Mouse (Mus musculus) lung, embryonic 14.5 days (tissue): Measurements from ENCODE around the gene Ivns1abp. TPM values are rescaled to one million over a fixed set of nuclear protein-coding genes. Genes with fewer than 3 reads are reported as not detected.
A peak's percentile ranks its signal among the peaks of the same experiment; 100 is the strongest.
"Not testable (repeated sequence)": the region's sequence is repeated elsewhere in the genome, so short reads cannot be mapped to it uniquely, and the experiment has no call there.

ENCODE experiments used
- ATAC-seq: fragments of 200-750 bp; cut with Nextera tagmentation; 2 replicates; pipeline ENCODE4 v1.8.0; 2017; ENCODE audit warnings: mild to moderate bottlenecking, moderate TSS enrichment, moderate library complexity; ENCODE audit not compliant: insufficient read depth
- DNase-seq: peaks from one replicate; pipeline ENCODE4 v3.0.0-alpha.2; 2015
- H3K27ac ChIP-seq: fragments of 300-500 bp; sonication (generic); 2 replicates; pipeline ENCODE4 v1.5.1; 2014; ENCODE audit warnings: low read depth, mild to moderate bottlenecking, moderate library complexity
- H3K27me3 ChIP-seq: fragments of 300-500 bp; sonication (generic); 2 replicates; pipeline ENCODE4 v1.6.1; 2014; ENCODE audit warnings: low read length, control low read depth; ENCODE audit not compliant: insufficient read depth
- H3K36me3 ChIP-seq: fragments of 300-500 bp; sonication (generic); 2 replicates; pipeline ENCODE4 v1.6.1; 2014; ENCODE audit warnings: control low read depth; ENCODE audit not compliant: insufficient read depth
- H3K4me1 ChIP-seq: fragments of 300-500 bp; sonication (generic); 2 replicates; pipeline ENCODE4 v1.6.1; 2014; ENCODE audit warnings: antibody characterized with exemption, control low read depth; ENCODE audit not compliant: insufficient read depth
- H3K4me2 ChIP-seq: fragments of 300-500 bp; sonication (generic); 2 replicates; pipeline ENCODE4 v1.6.1; 2014; ENCODE audit warnings: mild to moderate bottlenecking
- H3K4me3 ChIP-seq: fragments of 300-500 bp; sonication (generic); 2 replicates; pipeline ENCODE4 v1.5.1; 2014; ENCODE audit warnings: low read depth, low read length
- H3K9ac ChIP-seq: fragments of 300-500 bp; sonication (generic); 2 replicates; pipeline ENCODE4 v1.6.1; 2014
- H3K9me3 ChIP-seq: fragments of 300-500 bp; sonication (generic); 2 replicates; pipeline ENCODE4 v1.6.1; 2016; ENCODE audit warnings: low read depth, low read length, control low read depth
- CTCF ChIP-seq: IDR thresholded peaks from 2 replicates; pipeline ENCODE4 v1.5.1; 2016; ENCODE audit warnings: antibody characterized with exemption, low read depth
- WGBS: fragments of 180-500 bp; shearing (Covaris S2); extraction: QIAGEN DNeasy Blood & Tissue Kit; methylation state at CpG from one replicate; pipeline ENCODE4 v1.1.7; 2014; 5-methylcytosine and 5-hydroxymethylcytosine counted together
- polyA plus RNA-seq: library from polyadenylated mRNA; unstranded; fragments of >200 nt; fragmentation: Nextera tagmentation; extraction: Ambion mirVana; gene quantifications from 2 replicates; pipeline ENCODE4 v1.2.1, GENCODE M21; 2014

Ivns1abp gene
- polyA plus RNA-seq, 1 experiment from 2014 or later: 268 TPM

DNA sequence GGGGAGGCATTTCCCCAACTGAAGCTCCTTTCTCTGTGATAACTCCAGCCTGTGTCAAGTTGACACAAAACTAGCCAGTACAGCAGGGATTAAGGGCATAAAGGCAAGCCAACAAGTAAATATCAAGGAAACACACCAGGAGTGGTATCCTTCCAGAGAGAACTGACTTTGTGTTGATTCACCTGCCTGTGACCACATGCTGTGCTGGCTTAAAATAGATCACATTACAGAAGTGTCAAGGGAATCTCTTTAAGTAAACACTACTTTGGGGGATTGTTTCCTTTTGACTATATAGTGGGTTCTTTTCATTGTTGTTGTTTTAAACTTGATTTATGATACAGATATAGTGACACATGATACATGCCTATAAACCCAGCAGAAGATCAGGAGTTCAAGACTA is 41.0 kb upstream of the Ivns1abp start:
- ATAC-seq (no peak), DNase-seq (no peak)
- no peak for TF ChIP-seq CTCF
- no peaks in the 10 kb centered on the region for H3K27me3 ChIP-seq
- no peak overlapping the region for H3K4me3 ChIP-seq
- no peak overlapping the region for H3K9ac ChIP-seq
- H3K27ac ChIP-seq: no peak overlapping the region
- H3K4me1 ChIP-seq: no peaks in the 10 kb centered on the region; the same call in 1 of the 2 replicates
- no peaks in the 10 kb centered on the region for H3K9me3 ChIP-seq
- H3K4me2 ChIP-seq: no peak overlapping the region
- H3K36me3 ChIP-seq: no peaks in the 10 kb centered on the region

DNA sequence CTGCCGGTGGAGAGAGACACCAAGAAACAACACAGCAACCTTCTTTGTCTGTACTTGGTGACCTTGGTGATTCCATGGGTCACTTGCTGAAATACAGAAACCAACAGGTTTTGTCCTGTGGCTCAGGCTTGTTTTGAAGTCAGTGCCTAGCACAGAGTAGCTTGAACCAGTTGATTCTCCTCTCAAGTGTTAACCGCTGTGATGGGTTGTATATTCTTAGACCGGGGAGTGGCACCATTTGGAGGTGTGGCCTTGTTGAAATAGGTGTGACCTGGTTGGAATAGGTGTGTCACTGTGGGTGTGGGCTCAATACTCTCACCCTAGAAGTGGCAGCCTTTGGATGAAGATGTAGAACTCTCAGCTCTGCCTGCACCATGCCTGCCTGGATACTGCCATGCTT is 39.3 kb upstream of the Ivns1abp start:
- not testable (repeated sequence) for H3K4me2 ChIP-seq, H3K9me3 ChIP-seq, H3K4me3 ChIP-seq, ATAC-seq, H3K36me3 ChIP-seq, DNase-seq, H3K27ac ChIP-seq, H3K4me1 ChIP-seq, H3K9ac ChIP-seq, H3K27me3 ChIP-seq
- WGBS: 84% methylated on average over 3 of the region's 3 CpGs

DNA sequence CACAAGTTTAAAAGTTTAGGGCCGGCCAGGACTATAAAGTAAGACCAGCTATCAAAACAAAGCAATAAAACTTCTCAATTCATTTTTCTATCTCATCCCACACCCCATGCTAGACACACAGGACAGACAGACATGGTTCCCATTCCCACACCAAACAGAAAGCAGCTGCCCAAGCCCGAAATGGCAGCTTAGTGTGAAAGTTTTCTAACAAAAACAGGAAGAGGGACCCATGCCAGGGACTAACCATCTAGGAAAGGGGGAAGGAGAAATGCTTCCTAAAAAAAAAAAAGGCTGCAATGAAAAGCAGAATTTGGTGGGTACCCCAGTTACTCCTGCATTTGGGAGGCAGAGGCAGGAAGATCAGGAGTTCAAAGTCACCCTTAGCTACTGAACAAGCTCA is 37.2 kb upstream of the Ivns1abp start:
- WGBS: 54% methylated on average over 2 of the region's 2 CpGs
- H3K4me3 ChIP-seq: no peak overlapping the region
- no peaks in the 10 kb centered on the region for H3K36me3 ChIP-seq
- DNase-seq: peak; percentile 29
- H3K9me3 ChIP-seq: no peaks in the 10 kb centered on the region
- no peak overlapping the region for H3K27ac ChIP-seq
- no peak for TF ChIP-seq CTCF
- H3K4me1 ChIP-seq: no peaks in the 10 kb centered on the region; the same call in 1 of the 2 replicates
- H3K9ac ChIP-seq: no peak overlapping the region
- no peaks in the 10 kb centered on the region for H3K27me3 ChIP-seq
- no peak for ATAC-seq
- no peak overlapping the region for H3K4me2 ChIP-seq

DNA sequence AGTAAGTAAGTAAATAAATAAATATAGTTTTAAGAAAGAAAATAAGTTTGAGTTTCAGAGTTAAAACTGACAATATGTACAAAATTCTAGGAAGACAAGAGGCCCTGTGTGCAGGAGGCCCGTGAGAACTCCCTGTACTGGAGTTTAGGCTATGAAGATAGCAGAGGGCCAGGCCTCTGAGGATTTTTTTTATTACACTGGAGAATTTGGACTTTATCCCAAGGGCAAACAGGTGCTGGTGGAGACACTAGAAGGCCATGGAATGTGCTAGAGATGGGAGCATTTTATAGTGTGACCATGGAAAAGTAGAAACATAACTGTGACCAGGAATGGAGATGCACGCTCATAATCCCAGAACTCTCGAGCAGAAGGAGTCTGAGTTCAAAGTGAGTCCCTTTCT is 36.5 kb upstream of the Ivns1abp start:
- H3K27me3 ChIP-seq: no peaks in the 10 kb centered on the region
- H3K4me3 ChIP-seq: no peak overlapping the region
- no peak for TF ChIP-seq CTCF
- H3K9ac ChIP-seq: no peak overlapping the region
- no peak overlapping the region for H3K27ac ChIP-seq
- no peaks in the 10 kb centered on the region for H3K9me3 ChIP-seq
- no peaks in the 10 kb centered on the region for H3K36me3 ChIP-seq
- no peaks in the 10 kb centered on the region; the same call in 1 of the 2 replicates for H3K4me1 ChIP-seq
- H3K4me2 ChIP-seq: no peak overlapping the region
- no peak for ATAC-seq
- WGBS: 83% methylated on average over 3 of the region's 3 CpGs
- DNase-seq: no peak

DNA sequence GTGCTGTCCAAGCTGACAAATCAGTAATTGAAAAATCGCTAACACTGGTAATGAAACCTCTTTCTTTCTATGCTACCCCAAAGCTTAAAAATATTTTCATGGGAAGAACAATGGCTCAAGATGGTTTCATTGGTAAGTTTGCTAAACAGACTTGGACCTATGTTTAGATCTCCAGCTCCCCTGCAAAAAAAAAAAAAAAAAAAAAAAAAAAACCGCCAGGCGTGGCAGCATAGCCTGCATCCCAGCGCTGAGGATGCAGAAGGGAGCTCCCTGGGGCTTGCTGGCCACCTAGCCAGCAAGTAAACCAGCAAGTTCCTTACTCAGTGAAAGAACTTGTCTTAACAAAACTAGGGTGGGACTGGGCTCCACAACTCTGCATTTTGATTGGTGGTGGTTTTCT is 35.8 kb upstream of the Ivns1abp start:
- Histone ChIP-seq H3K36me3 (no peaks in the 10 kb centered on the region), H3K27me3 (no peaks in the 10 kb centered on the region), H3K4me3 (no peak overlapping the region), H3K4me2 (no peak overlapping the region), H3K27ac (no peak overlapping the region), H3K4me1 (no peaks in the 10 kb centered on the region; the same call in 1 of the 2 replicates), H3K9me3 (no peaks in the 10 kb centered on the region), H3K9ac (no peak overlapping the region)
- WGBS: 35% methylated on average over 4 of the region's 4 CpGs
- no peak for TF ChIP-seq CTCF
- no peak for ATAC-seq
- no peak for DNase-seq

DNA sequence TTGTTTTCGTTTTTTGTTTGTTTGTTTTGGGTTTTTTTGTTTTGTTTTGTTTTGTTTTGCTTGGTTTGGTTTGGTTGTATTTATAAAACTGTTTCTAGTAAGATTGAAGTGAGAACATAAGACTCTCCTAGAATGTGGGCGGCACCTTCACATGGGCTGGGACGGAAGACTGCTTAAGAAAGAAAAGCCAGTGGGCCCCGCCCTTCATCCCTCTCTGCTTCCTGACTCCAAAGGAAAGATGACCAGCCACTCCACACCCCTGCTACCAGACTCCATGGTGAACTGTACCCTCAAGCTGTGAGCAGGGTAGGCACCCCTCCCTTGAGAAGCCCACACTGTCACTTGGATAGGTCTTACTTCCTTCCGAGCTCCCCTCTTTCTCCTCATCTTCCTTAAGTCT is 33.8 kb upstream of the Ivns1abp start:
- TF ChIP-seq CTCF: no peak
- Histone ChIP-seq H3K4me3 (no peak overlapping the region), H3K9me3 (no peaks in the 10 kb centered on the region), H3K27me3 (no peaks in the 10 kb centered on the region), H3K27ac (no peak overlapping the region), H3K4me2 (no peak overlapping the region), H3K9ac (no peak overlapping the region), H3K4me1 (no peaks in the 10 kb centered on the region; the same call in 1 of the 2 replicates), H3K36me3 (no peaks in the 10 kb centered on the region)
- WGBS: 69% methylated on average over 5 of the region's 5 CpGs
- no peak for DNase-seq
- no peak for ATAC-seq

DNA sequence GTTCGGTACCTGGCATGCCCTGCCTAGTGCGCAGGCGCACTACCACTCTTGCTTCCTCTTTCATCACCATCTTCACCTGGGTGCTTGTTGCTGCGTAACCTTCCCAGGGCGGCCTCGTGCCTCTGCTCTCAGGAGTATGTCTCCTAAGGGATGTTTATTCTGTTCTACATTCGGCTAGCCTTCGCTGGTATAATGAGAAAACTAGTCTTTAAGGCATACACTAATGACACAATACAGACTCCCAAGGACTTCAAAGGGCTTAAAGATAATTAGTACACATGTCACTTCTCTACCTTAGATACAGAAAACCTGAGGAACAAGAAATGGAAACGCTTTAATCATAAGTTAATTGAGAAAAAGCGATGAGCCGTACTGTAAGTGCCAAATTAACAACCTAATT is 32.9 kb upstream of the Ivns1abp start:
- ATAC-seq: no peak
- DNase-seq: no peak
- H3K4me3 ChIP-seq: no peak overlapping the region
- H3K27ac ChIP-seq: no peak overlapping the region
- no peaks in the 10 kb centered on the region; the same call in 1 of the 2 replicates for H3K4me1 ChIP-seq
- no peaks in the 10 kb centered on the region for H3K36me3 ChIP-seq
- no peak for TF ChIP-seq CTCF
- no peaks in the 10 kb centered on the region for H3K27me3 ChIP-seq
- no peak overlapping the region for H3K9ac ChIP-seq
- H3K9me3 ChIP-seq: no peaks in the 10 kb centered on the region
- no peak overlapping the region for H3K4me2 ChIP-seq
- 85% methylated on average over 11 of the region's 11 CpGs for WGBS

DNA sequence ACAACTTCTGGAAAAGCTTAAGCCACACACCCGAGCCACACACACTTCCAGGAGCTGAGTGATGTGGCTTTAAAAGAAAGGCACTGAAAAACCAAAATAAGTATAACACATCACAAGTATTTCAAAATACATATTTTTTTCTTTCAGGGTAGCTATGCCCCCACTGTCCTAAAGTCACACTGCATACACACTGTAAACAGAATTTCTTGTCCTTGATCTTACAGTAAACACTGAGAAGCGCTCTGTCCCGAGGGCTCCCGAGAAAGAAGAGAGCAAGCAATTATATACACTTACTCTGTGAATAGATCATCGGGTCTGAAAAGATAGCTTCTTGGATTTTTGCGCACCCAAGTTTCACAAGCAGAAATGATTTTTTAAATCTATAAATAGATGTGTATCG is 25.0 kb upstream of the Ivns1abp start:
- no peaks in the 10 kb centered on the region for H3K27me3 ChIP-seq
- no peak overlapping the region for H3K9ac ChIP-seq
- no peak overlapping the region for H3K27ac ChIP-seq
- ATAC-seq: peak; percentile 54; the same call in 1 of the 2 replicates
- no peak for TF ChIP-seq CTCF
- H3K4me3 ChIP-seq: no peak overlapping the region
- H3K36me3 ChIP-seq: no peaks in the 10 kb centered on the region
- 48% methylated on average over 7 of the region's 7 CpGs for WGBS
- no peak overlapping the region for H3K4me2 ChIP-seq
- DNase-seq: peak; percentile 24
- H3K9me3 ChIP-seq: no peaks in the 10 kb centered on the region
- no peaks in the 10 kb centered on the region for H3K4me1 ChIP-seq
